Mouse (Mus musculus) mouse embryonic stem cell (cell line): ENCODE measurements around the gene Gimap3.

Experiments
- in situ Hi-C, 2 experiments: fragments of 300-500 bp; cut with MboI; formaldehyde crosslinking; loops; 1 replicate in 1 of 2; 3 replicates in 1 of 2; pipeline ENCODE4 v1.14.3; 2019 to 2020; ENCODE audit warnings: low sequenced_read_pairs in 2 of 2, low pct_unique_long_range_greater_than_20kb in 1 of 2, mixed read lengths in 1 of 2; ENCODE audit not compliant: unreplicated experiment in 1 of 2

Gene Gimap3

DNA sequence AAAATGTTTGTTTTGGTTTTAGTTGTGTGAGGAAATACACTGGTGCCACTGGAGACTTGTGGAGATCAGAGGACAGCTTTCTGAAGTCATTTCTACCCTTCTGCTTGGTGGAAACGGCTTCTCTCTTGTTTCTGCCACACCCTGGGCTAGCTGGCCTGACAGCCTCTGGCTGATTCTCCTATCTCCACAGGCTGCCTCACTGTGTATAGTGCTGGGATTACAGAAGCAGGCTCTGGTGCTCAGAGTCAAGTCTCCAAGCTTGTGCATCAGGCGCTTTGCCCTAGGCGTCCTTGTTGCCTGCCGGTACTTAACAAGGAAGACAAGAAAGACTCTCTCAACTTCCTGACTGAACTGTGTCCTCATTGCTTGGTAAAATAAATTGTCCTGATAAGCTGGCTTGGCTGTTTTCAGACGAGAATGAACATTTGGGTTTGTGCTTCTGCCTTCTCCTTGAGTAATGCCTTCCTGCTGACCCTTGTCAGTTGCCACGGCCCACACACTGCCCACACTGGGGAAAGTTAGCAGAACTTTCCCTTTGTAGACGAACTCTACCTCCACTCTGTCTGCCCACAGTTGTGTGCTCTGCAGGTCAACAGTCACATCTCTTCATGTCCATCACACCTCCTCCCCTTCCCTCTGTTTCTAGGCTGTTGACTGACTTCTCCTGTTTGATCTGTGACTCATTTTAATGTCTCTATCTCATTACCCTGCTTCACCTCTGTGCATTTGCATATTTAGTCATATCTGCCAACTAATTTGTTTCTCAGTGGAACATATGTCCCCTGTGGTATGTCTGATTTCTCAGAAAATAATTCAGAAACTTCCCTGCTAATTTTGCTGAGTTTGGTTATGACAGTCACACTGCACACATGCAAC lies 23.3 kb downstream of the Gimap3 start:
- in situ Hi-C loops: no loop called here

DNA sequence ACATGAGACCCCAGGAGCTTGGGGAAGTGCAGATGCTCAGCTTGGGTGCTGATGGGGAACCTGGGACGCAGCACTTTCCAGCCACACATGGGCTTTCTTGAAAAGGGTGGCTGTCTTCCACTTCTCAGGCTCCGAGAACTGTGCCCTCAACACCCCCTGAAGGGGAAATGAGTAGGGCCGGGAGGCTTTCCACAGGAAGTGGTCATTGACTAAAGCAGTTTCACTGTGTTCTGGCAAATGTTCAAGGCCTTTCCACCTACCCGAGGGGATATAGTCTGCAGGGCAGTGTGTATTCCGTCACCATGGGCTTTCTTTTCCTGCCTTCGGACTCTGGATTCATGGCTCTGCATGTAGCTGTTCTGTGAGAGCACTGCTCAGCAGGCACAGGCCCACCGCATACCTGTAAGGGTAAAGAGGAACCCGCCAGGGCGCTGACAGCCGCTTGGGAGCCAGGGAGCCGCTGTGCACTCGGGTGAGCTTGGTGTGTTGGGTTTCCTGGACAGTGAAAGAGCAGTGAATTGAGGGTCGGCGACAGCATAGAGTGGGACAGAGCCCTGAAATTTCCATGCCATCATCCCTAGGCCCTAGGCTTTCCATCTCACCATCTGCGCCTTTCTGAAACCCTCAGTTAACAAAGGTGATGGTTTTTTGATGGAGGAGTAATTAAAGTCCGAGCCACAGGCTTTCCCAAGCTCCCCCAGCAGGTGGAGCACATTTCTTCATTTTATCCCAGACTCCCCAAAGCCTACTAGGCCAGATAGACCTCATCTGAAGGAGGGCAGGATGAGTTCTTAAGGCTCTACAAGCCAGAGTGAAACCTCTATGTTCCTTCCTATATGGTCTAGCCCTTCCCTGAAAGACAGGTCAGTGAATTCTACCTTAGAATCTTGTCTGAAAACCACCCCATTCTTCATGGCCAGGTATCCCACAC lies 24.4 kb downstream of the Gimap3 start, which contains the start of gene Gimap5:
Gimap5 (plus strand) TSS at position 239 of the 931 bp plus-strand sequence.
- in situ Hi-C loops: no loop called here

DNA sequence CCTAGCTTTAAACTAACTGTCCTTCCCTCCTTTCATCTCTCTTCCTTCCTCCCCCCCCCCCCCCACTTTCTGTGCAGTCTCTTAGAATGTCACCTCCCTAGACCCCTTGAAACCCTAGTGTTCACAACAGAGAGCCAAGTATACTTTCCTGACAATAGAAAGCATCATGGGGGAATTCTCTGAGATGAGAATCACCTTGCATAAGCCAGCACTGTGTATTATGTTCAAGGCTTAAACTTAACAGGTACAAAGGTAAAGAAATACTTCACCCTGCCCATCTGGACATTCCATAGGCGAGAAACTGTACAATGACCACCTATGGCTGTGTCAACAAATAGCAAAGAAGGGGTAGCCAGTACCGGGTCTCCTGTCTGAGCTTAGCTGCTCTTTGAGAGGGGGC lies 25.2 kb downstream of the Gimap3 start:
- in situ Hi-C loops: no loop called here

DNA sequence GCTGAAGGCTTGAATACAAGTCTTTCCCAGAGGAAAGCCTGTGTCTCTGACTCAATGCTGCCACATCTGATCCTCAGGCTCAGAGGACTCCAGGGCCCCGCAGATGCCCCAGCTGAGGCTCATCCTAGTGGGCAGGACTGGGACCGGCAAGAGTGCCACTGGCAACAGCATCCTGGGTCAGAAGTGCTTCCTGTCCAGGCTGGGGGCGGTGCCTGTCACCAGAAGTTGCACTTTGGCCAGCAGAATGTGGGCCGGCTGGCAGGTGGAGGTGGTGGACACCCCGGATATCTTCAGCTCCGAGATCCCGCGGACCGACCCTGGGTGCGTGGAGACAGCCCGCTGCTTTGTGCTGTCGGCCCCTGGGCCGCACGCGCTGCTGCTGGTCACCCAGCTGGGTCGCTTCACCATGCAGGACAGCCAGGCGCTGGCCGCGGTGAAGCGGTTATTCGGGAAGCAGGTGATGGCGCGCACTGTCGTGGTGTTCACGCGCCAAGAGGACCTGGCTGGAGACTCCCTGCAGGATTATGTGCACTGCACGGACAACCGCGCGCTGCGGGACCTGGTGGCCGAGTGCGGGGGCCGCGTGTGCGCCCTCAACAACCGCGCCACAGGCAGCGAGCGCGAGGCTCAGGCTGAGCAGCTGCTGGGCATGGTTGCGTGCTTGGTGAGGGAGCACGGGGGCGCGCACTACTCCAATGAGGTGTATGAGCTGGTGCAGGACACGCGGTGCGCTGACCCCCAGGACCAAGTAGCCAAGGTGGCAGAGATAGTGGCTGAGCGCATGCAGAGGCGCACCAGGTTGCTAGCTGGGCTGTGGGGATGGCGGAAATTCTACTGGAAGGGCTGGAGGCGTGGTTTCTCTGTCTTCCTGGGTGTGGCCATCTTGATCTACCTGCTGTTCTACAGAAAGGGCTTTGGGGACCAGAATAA lies 28.0 kb downstream of the Gimap3 start:
- in situ Hi-C loops: no loop called here

DNA sequence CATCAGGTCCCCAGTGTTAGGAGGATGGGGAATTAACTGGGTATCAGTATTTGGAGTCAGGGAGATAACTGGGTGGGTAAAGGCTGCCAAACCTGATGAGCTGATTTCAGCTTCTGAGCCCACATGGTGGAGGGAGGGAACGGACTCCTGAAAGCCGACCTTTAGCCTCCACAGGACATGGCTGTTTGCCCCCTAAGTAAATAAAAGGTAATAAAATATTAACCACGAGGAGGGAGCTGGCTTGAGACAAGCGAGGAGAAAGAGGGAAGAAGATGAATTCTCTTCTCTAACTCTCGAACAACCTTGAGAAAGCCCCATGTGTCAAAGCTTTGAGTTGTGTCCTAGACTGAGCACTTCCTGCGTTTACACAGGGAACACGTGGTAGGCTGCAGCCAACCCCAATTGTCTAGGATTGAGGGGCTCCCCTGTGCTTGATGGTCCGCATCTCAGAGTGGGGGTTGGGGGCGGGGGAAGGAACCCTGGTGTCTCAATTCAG lies 28.9 kb downstream of the Gimap3 start:
- in situ Hi-C loops: no loop called here

DNA sequence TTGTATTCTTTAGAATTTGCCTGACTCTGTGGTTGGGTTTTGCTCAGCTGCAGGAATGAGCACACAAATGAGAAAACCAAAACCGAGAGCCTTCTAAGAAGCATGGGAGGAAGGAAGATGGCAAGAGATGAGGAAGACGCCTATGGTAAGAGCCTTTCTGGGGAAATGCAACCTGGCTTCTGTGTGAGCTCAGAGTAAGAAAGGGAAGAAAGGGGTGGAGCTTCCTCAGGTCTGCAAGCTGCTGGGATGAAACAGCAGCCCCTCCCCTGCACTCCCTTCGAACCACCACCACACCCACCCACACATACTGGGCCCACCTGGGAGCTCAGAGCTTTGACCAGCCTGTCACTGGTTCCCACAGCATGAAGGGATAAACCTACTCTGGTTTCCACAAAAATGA lies 29.4 kb downstream of the Gimap3 start:
- in situ Hi-C loops: no loop called here

DNA sequence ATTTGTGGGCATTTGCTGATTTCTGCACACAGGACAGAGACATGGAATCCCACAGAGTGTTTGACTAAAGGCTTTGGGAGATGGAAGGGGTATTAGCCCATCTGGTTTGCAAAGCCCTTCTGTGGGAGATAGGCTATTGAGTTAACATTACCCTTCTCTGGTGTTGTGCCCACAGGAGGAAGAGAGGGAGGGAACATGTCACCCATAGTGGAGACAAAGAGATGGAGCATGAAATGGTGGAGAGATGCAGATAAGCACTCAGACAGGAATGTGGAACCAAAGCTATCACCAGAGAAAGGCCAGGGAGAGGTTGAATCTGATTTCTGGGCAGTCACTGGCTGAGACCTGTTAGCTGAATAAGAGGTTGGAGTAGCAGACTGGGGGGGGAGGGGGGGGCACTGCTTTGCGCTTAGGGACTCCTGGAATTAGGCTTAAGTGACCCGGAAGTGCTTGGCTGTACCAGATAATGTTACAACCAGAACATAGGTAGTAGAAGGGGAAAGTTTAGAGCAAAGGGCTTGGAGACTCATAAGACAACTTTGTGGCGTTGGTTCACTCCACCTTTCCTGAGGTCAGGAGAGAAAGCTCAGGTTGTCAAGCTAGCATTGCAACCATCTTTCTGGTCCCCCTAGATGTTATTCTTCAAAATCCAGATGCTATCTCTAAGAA lies 30.0 kb downstream of the Gimap3 start:
- in situ Hi-C loops: no loop called here

DNA sequence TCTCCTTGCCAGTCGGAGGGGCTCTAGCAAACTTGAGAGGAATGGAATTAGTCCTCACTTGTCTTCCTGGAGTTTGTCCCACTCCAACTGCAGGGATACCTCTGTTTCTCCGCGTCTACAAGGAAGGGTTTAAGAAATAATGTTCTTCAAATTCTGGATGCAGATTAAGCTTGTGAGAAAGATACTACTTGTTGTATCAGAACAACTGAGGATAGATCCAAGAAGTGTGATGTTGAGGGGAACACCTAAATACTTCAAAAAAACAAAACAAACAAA lies 30.9 kb downstream of the Gimap3 start:
- in situ Hi-C loops: no loop called here

DNA sequence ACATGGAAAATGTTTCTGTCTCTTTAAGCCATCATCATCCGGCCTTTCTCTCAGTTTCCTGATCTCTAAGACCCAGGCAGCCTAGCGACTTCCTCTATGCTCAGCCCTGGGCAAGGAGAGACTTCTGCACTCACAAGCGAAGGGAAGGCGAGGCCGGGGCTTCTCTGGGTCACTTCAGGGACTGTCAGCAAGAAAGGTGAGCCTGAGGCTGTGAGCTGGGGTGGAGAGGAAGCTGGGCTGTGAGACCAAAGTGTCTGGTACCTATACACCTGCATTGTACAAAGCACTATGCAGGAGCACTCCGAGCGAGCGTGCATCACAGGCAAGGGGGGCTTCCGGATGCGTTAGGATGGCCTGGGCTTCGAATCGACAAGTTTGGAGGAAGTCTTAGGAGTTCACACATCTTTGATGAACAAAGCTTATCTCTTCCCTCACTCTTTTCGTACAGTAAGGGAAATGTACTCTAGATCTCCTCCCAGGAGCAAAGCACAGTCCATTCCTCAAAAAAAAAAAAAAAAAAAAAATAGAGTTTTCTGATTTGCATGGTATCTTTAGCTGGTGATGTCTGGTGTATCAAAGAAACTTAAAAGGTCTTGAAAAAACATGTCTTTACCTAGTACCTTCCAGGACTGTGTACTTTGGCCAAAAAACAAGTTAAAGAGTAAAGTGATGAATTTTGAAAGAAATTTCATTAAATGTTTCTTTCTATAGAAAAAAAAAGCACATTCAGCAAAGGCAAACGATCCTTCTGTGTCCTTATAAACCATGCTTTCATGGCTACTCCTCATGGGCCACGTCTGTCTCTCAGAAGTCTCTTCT lies 31.5 kb downstream of the Gimap3 start, which contains the start of gene Gimap1:
Gimap1 (plus strand) TSS at position 94 of the 819 bp plus-strand sequence.
- in situ Hi-C loops: no loop called here

DNA sequence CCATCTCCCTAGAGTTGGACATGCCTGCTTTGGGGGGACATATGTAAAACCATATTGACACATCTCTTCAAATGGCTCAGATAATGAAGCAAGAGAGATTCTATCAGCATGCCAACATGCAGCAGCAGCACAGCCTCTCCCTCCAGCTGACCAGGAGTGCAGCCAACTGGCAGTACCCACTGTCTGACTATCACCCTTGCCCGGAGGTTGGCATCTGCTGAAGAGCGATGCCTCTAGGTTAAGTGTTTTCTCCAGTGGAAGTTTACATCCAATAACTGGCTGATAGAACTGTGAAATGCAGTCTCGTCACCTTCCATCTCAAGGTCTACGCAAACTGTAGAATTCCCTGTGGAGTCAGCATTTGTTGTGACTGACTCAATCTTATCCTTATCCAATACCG lies 33.0 kb downstream of the Gimap3 start:
- in situ Hi-C loops: no loop called here

DNA sequence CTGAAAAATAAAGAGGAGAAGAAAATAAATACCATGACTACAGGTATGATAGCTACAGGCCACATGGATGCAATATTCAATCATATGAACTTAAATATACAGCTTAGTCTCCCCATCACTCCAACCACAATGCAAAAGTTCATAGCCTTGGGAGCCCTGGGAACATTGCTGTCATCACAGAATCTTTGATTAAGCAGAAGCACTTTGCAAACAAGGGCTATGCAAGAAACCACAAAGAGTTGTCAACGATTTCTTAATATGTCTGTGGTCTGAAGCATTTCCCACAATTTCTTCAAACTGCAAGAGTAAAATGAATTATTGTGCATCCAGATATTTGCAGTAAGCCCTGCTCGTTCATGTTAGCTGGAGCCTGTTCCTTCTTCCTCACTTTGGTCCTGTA lies 33.6 kb downstream of the Gimap3 start:
- in situ Hi-C loops: no loop called here

DNA sequence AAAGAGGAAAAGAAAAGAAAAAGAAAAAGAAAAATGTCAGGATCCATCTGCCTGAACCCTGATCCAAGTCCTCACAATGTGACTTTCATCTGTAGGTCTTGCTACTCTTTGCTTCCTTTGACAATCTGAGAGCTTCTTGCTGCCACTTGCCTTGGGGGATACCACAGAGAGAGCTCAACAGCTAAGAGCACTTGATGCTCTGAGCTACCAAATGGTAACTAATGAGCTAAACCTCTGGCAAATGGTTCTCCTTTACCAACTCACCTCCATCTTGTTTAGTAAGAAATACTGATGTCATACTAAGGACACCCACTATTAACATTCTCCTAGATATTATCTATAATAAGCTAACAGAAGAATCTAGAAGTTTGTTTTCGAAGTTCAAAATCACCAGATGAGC lies 37.0 kb downstream of the Gimap3 start:
- in situ Hi-C loops: no loop called here

DNA sequence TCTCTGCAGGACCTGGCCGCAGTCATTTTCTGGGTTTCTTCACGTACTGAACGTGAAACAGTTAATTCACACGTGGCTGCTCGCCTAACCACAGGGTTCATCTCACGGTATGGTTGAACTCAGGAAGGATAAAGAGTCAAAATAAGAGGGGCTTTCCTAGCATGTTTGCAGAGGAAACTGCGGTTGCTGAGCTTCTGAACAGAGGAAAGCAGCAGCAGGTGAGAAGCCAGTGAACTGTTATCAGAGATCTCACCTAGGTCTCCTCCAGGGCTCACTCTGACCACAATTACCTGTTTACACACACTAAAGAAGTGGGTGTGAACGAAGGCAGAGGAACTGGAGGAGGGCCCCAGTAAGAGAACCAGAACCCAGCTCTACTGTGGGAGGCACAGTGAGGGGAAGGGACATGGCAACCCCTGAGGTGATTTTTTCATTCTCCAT lies 37.8 kb downstream of the Gimap3 start:
- in situ Hi-C loops: no loop called here

DNA sequence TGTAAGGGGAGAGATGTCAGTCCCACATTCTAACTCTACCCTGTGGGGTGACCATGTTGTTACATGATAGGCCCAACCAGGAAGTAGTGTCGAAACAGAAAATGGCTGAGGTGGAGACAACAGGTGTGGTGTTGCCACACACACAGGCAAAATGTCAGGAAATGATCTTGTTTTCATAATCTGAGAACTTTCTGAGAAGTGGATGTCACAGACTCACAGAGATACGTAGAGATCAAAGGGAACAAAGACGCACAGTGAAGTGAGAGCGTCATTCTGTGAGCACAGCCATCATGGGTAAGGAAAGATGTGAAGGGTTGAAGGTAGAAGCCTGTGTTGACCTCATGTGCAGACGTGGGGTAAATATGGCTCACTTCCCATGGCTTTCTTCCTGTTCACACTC lies 42.9 kb downstream of the Gimap3 start:
- in situ Hi-C loops: no loop called here

DNA sequence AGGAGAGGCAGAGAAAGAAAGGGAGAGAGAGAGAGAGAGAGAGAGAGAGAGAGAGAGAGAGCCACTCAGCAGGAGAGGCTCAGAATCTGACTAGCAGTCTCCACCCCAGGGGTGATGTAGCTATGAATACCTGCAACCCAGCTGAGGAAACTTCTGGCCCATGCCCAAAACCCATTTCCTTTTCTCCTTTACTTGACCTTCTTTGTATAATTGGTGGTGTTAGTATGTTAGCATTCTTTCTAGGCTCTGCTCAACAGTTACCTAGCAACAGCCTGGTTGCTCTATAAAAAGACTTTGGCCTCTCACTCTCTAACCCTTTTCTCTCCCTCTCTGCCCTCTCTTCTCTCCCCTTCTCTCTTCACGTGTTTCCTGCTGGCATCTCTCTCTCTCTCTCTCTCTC lies 45.2 kb downstream of the Gimap3 start:
- in situ Hi-C loops: no loop called here

DNA sequence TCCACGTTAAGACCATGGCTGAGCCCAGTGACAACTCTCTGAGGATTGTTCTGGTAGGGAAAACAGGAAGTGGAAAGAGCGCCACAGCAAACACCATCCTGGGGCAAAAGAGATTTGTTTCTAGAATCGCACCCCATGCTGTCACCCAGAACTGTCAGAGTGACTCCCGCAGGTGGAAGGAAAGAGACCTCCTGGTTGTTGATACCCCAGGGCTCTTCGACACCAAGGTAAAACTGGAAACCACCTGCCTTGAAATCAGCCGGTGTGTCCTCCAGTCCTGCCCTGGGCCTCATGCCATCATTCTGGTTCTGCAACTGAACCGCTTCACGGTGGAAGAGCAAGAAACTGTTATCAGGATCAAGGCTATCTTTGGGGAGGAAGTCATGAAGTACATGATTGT lies 47.2 kb downstream of the Gimap3 start:
- in situ Hi-C loops: no loop called here

DNA sequence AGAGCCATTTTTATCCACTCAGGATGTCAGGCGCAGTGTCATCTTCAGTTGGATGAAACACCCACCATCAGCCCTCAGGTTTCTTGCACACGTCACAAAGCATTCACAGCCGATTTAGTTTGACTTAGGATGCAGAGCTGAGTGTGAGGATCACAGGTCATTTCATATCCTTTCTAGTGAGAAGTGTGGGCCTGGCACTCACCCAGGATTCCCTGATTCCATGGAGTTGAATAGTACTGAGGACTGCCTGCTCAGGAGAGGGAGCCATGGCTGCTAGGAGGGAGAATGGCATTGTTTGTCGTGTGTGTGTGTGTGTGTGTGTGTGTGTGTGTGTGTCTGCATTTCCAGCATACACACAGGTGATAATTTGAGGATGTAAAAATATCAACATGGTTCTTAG lies 50.3 kb downstream of the Gimap3 start:
- in situ Hi-C loops: no loop called here
